Mouse (Mus musculus) heart, postnatal 0 days (tissue): ENCODE measurements around the gene Ppp1r27. TPM values are rescaled to one million over a fixed set of nuclear protein-coding genes. Genes with fewer than 3 reads are reported as not detected.
A peak's percentile ranks its signal among the peaks of the same experiment; 100 is the strongest.

Experiments
- ATAC-seq: fragments of 200-750 bp; cut with Nextera tagmentation; 2 replicates; pipeline ENCODE4 v1.8.0; 2017; ENCODE audit warnings: low read depth, moderate number of reproducible peaks, moderate library complexity; ENCODE audit not compliant: insufficient read depth
- DNase-seq: peaks from one replicate; pipeline ENCODE4 v3.0.0-alpha.2; 2016; ENCODE audit warnings: low spot score
- H3K27ac ChIP-seq: fragments of 300-500 bp; sonication (generic); 2 replicates; pipeline ENCODE4 v1.5.1; 2014; ENCODE audit warnings: low read depth, mild to moderate bottlenecking
- H3K27me3 ChIP-seq: fragments of 300-500 bp; sonication (generic); 2 replicates; pipeline ENCODE4 v1.6.1; 2014; ENCODE audit warnings: low read length, mixed read lengths; ENCODE audit not compliant: control insufficient read depth, insufficient read depth
- H3K36me3 ChIP-seq: fragments of 300-500 bp; sonication (generic); replicated peaks from 2 replicates; pipeline ENCODE4 v1.6.1; 2014; ENCODE audit warnings: low read length, mixed read lengths; ENCODE audit not compliant: control insufficient read depth, insufficient read depth
- H3K4me1 ChIP-seq: fragments of 300-500 bp; sonication (generic); 2 replicates; pipeline ENCODE4 v1.6.1; 2014; ENCODE audit warnings: antibody characterized with exemption; ENCODE audit not compliant: control insufficient read depth, insufficient read depth
- H3K4me2 ChIP-seq: fragments of 300-500 bp; sonication (generic); 2 replicates; pipeline ENCODE4 v1.6.1; 2014; ENCODE audit warnings: low read depth, mild to moderate bottlenecking, low read length, moderate library complexity
- H3K4me3 ChIP-seq: fragments of 300-500 bp; sonication (generic); 2 replicates; pipeline ENCODE4 v1.5.1; 2014; ENCODE audit warnings: low read depth, low read length
- H3K9ac ChIP-seq: fragments of 300-500 bp; sonication (generic); replicated peaks from 2 replicates; pipeline ENCODE4 v1.6.1; 2014; ENCODE audit warnings: low read depth, low read length, mixed read lengths
- H3K9me3 ChIP-seq: fragments of 300-500 bp; sonication (generic); replicated peaks from 2 replicates; pipeline ENCODE4 v1.6.1; 2016; ENCODE audit warnings: low read length; ENCODE audit not compliant: control insufficient read depth
- CTCF ChIP-seq: IDR thresholded peaks from 2 replicates; pipeline ENCODE4 v1.5.1; 2016; ENCODE audit warnings: antibody characterized with exemption, control low read depth, low read depth
- EP300 ChIP-seq: IDR thresholded peaks from 2 replicates; pipeline ENCODE4 v1.6.1; 2016; ENCODE audit warnings: antibody characterized with exemption, low read depth
- WGBS: fragments of 180-500 bp; shearing (Covaris S2); extraction: QIAGEN DNeasy Blood & Tissue Kit; methylation state at CpG from one replicate; pipeline ENCODE4 v1.1.7; 2014; 5-methylcytosine and 5-hydroxymethylcytosine counted together
- polyA plus RNA-seq: library from polyadenylated mRNA; unstranded; fragments of >200 nt; fragmentation: Nextera tagmentation; extraction: Ambion mirVana; gene quantifications from 2 replicates; pipeline ENCODE4 v1.2.1, GENCODE M21; 2015
- total RNA-seq: library from RNA; depleted of rRNA; stranded (reverse); fragments of >200 nt; gene quantifications from 2 replicates; pipeline ENCODE4 v1.2.3, GENCODE M21; 2014; ENCODE audit warnings: low replicate concordance

Gene Ppp1r27
- total and polyA plus RNA-seq, 2 experiments from 2014 or later, result 0.20 TPM; not detected in 1

GRCm38 (mm10) chr11:120548786-120549167 is 2.2 kb downstream of the Ppp1r27 start:
- peak overlapping the region; percentile 94 for H3K4me3 ChIP-seq
- WGBS, result 7% methylated on average over 7 of the region's 7 CpGs
- ATAC-seq (no peak), DNase-seq (no peak)
- TF ChIP-seq CTCF, result no peak
- no peak for TF ChIP-seq EP300
- no peaks in the 10 kb centered on the region for H3K9me3 ChIP-seq
- no peaks in the 10 kb centered on the region for H3K27me3 ChIP-seq
- peak overlapping the region; percentile 95 for H3K27ac ChIP-seq
- H3K4me2 ChIP-seq, result peak overlapping the region; percentile 92
- H3K9ac ChIP-seq, result peak overlapping the region; percentile 97
- peaks cover 22% of the 10 kb centered on the region for H3K4me1 ChIP-seq
- H3K36me3 ChIP-seq, result peaks cover 10% of the 10 kb centered on the region

GRCm38 (mm10) chr11:120548214-120548613 is 2.7 kb downstream of the Ppp1r27 start:
- 0 out of 2 replicates have a peak overlapping the region, but pooled peaks have one; percentile 95 for H3K27ac ChIP-seq
- 62% methylated on average over 3 of the region's 3 CpGs for WGBS

GRCm38 (mm10) chr11:120547469-120547868 is 3.5 kb downstream of the Ppp1r27 start:
- 50% methylated on average over 2 of the region's 2 CpGs for whole genome bisulfite sequencing
- peaks cover 23% of the 10 kb centered on the region for H3K36me3 ChIP-seq
- DNase-seq, result peak; percentile 44
- H3K4me2 ChIP-seq, result no peak overlapping the region
- no peak overlapping the region for H3K4me3 ChIP-seq
- peaks cover 23% of the 10 kb centered on the region for H3K4me1 ChIP-seq
- no peaks in the 10 kb centered on the region for H3K27me3 ChIP-seq
- H3K27ac ChIP-seq, result no peak overlapping the region
- H3K9ac ChIP-seq, result no peak overlapping the region
- no peaks in the 10 kb centered on the region for H3K9me3 ChIP-seq
- ATAC-seq, result no peak
- no peak for TF ChIP-seq EP300
- peak; percentile 32 for TF ChIP-seq CTCF

More at GRCm38 (mm10) chr11:120548214-120548613, 2.7 kb downstream of the Ppp1r27 start:
- TF ChIP-seq EP300, result no peak
- no peak for TF ChIP-seq CTCF
- DNase-seq (no peak), ATAC-seq (no peak)
- H3K27me3 ChIP-seq, result no peaks in the 10 kb centered on the region
- peaks cover 22% of the 10 kb centered on the region for H3K4me1 ChIP-seq
- 0 out of 2 replicates have a peak overlapping the region, but pooled peaks have one; percentile 97 for H3K9ac ChIP-seq
- no peaks in the 10 kb centered on the region for H3K9me3 ChIP-seq
- peaks cover 16% of the 10 kb centered on the region for H3K36me3 ChIP-seq
- peak overlapping the region; percentile 94 for H3K4me3 ChIP-seq
- H3K4me2 ChIP-seq, result peak overlapping the region; percentile 92

- Histone ChIP-seq H3K4me2 (no peak overlapping the region), H3K27me3 (no peaks in the 10 kb centered on the region), H3K36me3 (peaks cover 27% of the 10 kb centered on the region), H3K9me3 (no peaks in the 10 kb centered on the region), H3K27ac (no peak overlapping the region), H3K4me1 (peaks cover 27% of the 10 kb centered on the region), H3K4me3 (no peak overlapping the region), H3K9ac (no peak overlapping the region)
- ATAC-seq (no peak), DNase-seq (no peak)
- TF ChIP-seq CTCF, result no peak
- no peak for TF ChIP-seq EP300
- 90% methylated on average over 3 of the region's 3 CpGs for WGBS
These were observed 5.0 kb downstream of the Ppp1r27 start for GRCm38 (mm10) chr11:120545964-120546363.

GRCm38 (mm10) chr11:120542376-120542775 is 8.6 kb downstream of the Ppp1r27 start:
- 65% methylated on average over 6 of the region's 6 CpGs for WGBS
- Histone ChIP-seq H3K9ac (no peak overlapping the region), H3K4me2 (no peak overlapping the region), H3K4me1 (peaks cover 27% of the 10 kb centered on the region), H3K9me3 (no peaks in the 10 kb centered on the region), H3K4me3 (no peak overlapping the region), H3K27me3 (no peaks in the 10 kb centered on the region), H3K36me3 (peaks cover 27% of the 10 kb centered on the region), H3K27ac (peak overlapping the region; percentile 15)
- ATAC-seq, result no peak
- TF ChIP-seq EP300 (no peak), CTCF (no peak)
- DNase-seq, result no peak

GRCm38 (mm10) chr11:120541907-120542306 is 9.0 kb downstream of the Ppp1r27 start:
- Histone ChIP-seq H3K27ac (no peak overlapping the region), H3K9me3 (no peaks in the 10 kb centered on the region), H3K27me3 (no peaks in the 10 kb centered on the region), H3K4me2 (no peak overlapping the region), H3K4me1 (peaks cover 26% of the 10 kb centered on the region), H3K9ac (no peak overlapping the region), H3K36me3 (peaks cover 27% of the 10 kb centered on the region), H3K4me3 (no peak overlapping the region)
- ATAC-seq, result peak; percentile 70
- WGBS, result 19% methylated on average over 4 of the region's 4 CpGs
- TF ChIP-seq CTCF, result peak; percentile 68
- no peak for TF ChIP-seq EP300
- DNase-seq, result peak; percentile 59
